Mouse (Mus musculus) Muller cell, postnatal 12 days (primary cell): ENCODE results near the gene Agtpbp1.

Source experiments
- DNase-seq: peaks from one replicate; pipeline ENCODE4 v3.0.0-alpha.2; 2015; ENCODE audit errors: inconsistent ontology term

Agtpbp1 gene

GRCm38 (mm10) chr13:59431124-59431864 lies 153.7 kb downstream of the Agtpbp1 start:
- DNase-seq: peak; percentile 68

- no peak for DNase-seq
Observed at GRCm38 (mm10) chr13:59429369-59429768, 155.7 kb downstream of the Agtpbp1 start.

- DNase-seq: peak; percentile 54
Observed at GRCm38 (mm10) chr13:59423871-59424270, 161.2 kb downstream of the Agtpbp1 start.

- DNase-seq: no peak
Observed at GRCm38 (mm10) chr13:59416530-59417230, 168.3 kb downstream of the Agtpbp1 start.

- DNase-seq: no peak
Observed at GRCm38 (mm10) chr13:59413885-59414284, 171.1 kb downstream of the Agtpbp1 start.

- no peak for DNase-seq
Observed at GRCm38 (mm10) chr13:59412672-59413071, 172.4 kb downstream of the Agtpbp1 start.

GRCm38 (mm10) chr13:59407182-59407581 lies 177.8 kb downstream of the Agtpbp1 start:
- no peak for DNase-seq

GRCm38 (mm10) chr13:59402026-59402775 lies 182.8 kb downstream of the Agtpbp1 start:
- no peak for DNase-seq

GRCm38 (mm10) chr13:59397571-59397970 lies 187.5 kb downstream of the Agtpbp1 start:
- peak; percentile 62 for DNase-seq
